Mouse (Mus musculus): ENCODE measurements around the gene Rcor2. TPM values are rescaled to one million over a fixed set of nuclear protein-coding genes. Genes with fewer than 3 reads are reported as not detected.

Gene Rcor2
- total RNA-seq, 2 experiments from 2014 or later: 13.4 to 14.8 TPM

- DNase-seq (ENCODE audit: low spot score in 2 of 2): no peak
Observed at GRCm38 (mm10) chr19:7264766-7265331, 2.3 kb upstream of the Rcor2 start.

GRCm38 (mm10) chr19:7265478-7266191 is 1.5 kb upstream of the Rcor2 start:
- DNase-seq (ENCODE audit: low spot score in 2 of 2): no peak

GRCm38 (mm10) chr19:7266421-7266831 is 699 bp upstream of the Rcor2 start:
- no peak for DNase-seq (ENCODE audit: low spot score in 2 of 2)

GRCm38 (mm10) chr19:7267781-7268721 is 926 bp downstream of the Rcor2 start:
- DNase-seq (ENCODE audit: low spot score in 2 of 2): peak; percentile 44 to 62

GRCm38 (mm10) chr19:7268722-7269090 is 1.6 kb downstream of the Rcor2 start:
- peak; percentile 67 to 71 for DNase-seq (ENCODE audit: low spot score in 2 of 2)

- DNase-seq (ENCODE audit: low spot score in 2 of 2): no peak
Observed at GRCm38 (mm10) chr19:7269290-7270044, 2.3 kb downstream of the Rcor2 start.

- DNase-seq (ENCODE audit: low spot score in 2 of 2): no peak
Observed at GRCm38 (mm10) chr19:7273486-7273885, 6.4 kb downstream of the Rcor2 start.

GRCm38 (mm10) chr19:7274326-7274990 is 7.3 kb downstream of the Rcor2 start:
- DNase-seq (ENCODE audit: low spot score in 2 of 2): no peak

GRCm38 (mm10) chr19:7275131-7275789 is 8.1 kb downstream of the Rcor2 start:
- DNase-seq (ENCODE audit: low spot score in 2 of 2): no peak

GRCm38 (mm10) chr19:7276053-7276659 is 9.0 kb downstream of the Rcor2 start:
- no peak for DNase-seq (ENCODE audit: low spot score in 2 of 2)

- DNase-seq (ENCODE audit: low spot score in 2 of 2): no peak
Observed at GRCm38 (mm10) chr19:7276796-7277195, 9.7 kb downstream of the Rcor2 start.

GRCm38 (mm10) chr19:7278200-7278906 is 11.2 kb downstream of the Rcor2 start:
- DNase-seq (ENCODE audit: low spot score in 2 of 2): no peak

GRCm38 (mm10) chr19:7279114-7279513 is 12.0 kb downstream of the Rcor2 start:
- no peak for DNase-seq (ENCODE audit: low spot score in 2 of 2)

- no peak for DNase-seq (ENCODE audit: low spot score in 2 of 2)
Observed at GRCm38 (mm10) chr19:7280557-7281330, 13.6 kb downstream of the Rcor2 start.

GRCm38 (mm10) chr19:7286563-7287315 is 19.6 kb downstream of the Rcor2 start:
- no peak for DNase-seq (ENCODE audit: low spot score in 2 of 2)

GRCm38 (mm10) chr19:7288288-7288687 is 21.2 kb downstream of the Rcor2 start:
- no peak for DNase-seq (ENCODE audit: low spot score in 2 of 2)

GRCm38 (mm10) chr19:7289767-7290166 is 22.6 kb downstream of the Rcor2 start:
- DNase-seq (ENCODE audit: low spot score in 2 of 2): no peak

Measured in adrenal gland, postnatal 4 days (tissue).